22 mouse cellular contexts compared by ENCODE assay signal in genomic region chr13:56772592-56772991, GRCm38 (mm10). TPM values are rescaled to one million over a fixed set of nuclear protein-coding genes. Genes with fewer than 3 reads are reported as not detected.
DNase-seq lines count a peak whose midpoint lies in the region; ATAC-seq and TF ChIP-seq lines count a peak whose summit lies in the region.
"Had no signal": no experiment of that assay in that cellular context is flagged by ENCODE, and none has a peak within 500 bp of the region (broad histone marks: within the 10 kb centered on the region; RNA-seq: fewer than 3 reads in every experiment).

No protein-coding gene starts in this region.

- DNase-seq in heart, postnatal 0 days (ENCODE audit: low spot score), result no peak
- DNase-seq in heart, postnatal 25 days (ENCODE audit: low spot score), result no peak
- DNase-seq in liver, postnatal 0 days, result no peak
- no peak for DNase-seq in liver
- no peak for DNase-seq in CH12.LX (ENCODE audit: extremely low read depth)
- no peak for DNase-seq in left cerebral cortex, postnatal 25 days (ENCODE audit: low spot score in 2 of 2)
- no peak for DNase-seq in right cerebral cortex, postnatal 25 days
- DNase-seq: cerebellum, adult 11-12 months; thymus, postnatal 14 days had no signal

- in situ Hi-C loops in CH12.LX (cut with MboI; ENCODE audit: low pct_ligation_motif_present, low pct_unique_long_range_greater_than_20kb, low sequenced_read_pairs), result no loop called here

- H3K36me3 ChIP-seq in heart, postnatal 0 days (replicated peaks; ENCODE audit: control insufficient read depth, insufficient read depth, low read length), result no peaks in the 10 kb centered on the region
- no peaks in the 10 kb centered on the region for H3K36me3 ChIP-seq in liver, postnatal 0 days (replicated peaks; ENCODE audit: insufficient read depth, low read length)
- H3K36me3 ChIP-seq in CH12.LX (replicated peaks in 1 of 2; ENCODE audit: control insufficient read depth in 1 of 2, insufficient read depth in 1 of 2, low read length in 1 of 2), result no peaks in the 10 kb centered on the region
- H3K36me3 ChIP-seq: embryonic facial prominence, embryonic 15.5 days; heart, embryonic 13.5 days; limb, embryonic 12.5 days had no signal

- H3K4me3 ChIP-seq in heart, postnatal 0 days (ENCODE audit: low read depth, low read length), result no peak overlapping the region
- no peak overlapping the region for H3K4me3 ChIP-seq in liver, postnatal 0 days (ENCODE audit: low read depth, low read length)
- no peak overlapping the region for H3K4me3 ChIP-seq in CH12.LX (replicated peaks in 1 of 3; ENCODE audit: low read depth in 2 of 3, low read length in 2 of 3, poor library complexity in 1 of 3)
- H3K4me3 ChIP-seq in cortical plate, adult 2 months (ENCODE audit: insufficient read depth, low read length), result no peak overlapping the region
- H3K4me3 ChIP-seq: embryonic facial prominence, embryonic 15.5 days; heart, embryonic 13.5 days; limb, embryonic 12.5 days; megakaryocyte, embryonic 14.5 days had no signal

- no peaks in the 10 kb centered on the region for H3K79me2 ChIP-seq in CH12.LX (replicated peaks; ENCODE audit: control insufficient read depth, extremely low read depth, insufficient read depth, poor library complexity, severe bottlenecking)

- no peak overlapping the region for H3K27ac ChIP-seq in heart, postnatal 0 days (ENCODE audit: low read depth)
- no peak overlapping the region for H3K27ac ChIP-seq in liver, postnatal 0 days (ENCODE audit: low read depth)
- no peak overlapping the region for H3K27ac ChIP-seq in CH12.LX (ENCODE audit: insufficient read depth, low read depth)
- H3K27ac ChIP-seq in cortical plate, adult 2 months (ENCODE audit: insufficient read depth, low read length), result no peak overlapping the region
- H3K27ac ChIP-seq: embryonic facial prominence, embryonic 15.5 days; heart, embryonic 13.5 days; limb, embryonic 12.5 days had no signal

- H3K4me1 ChIP-seq in heart, postnatal 0 days (ENCODE audit: control insufficient read depth, insufficient read depth), result peaks cover 13% of the 10 kb centered on the region
- no peaks in the 10 kb centered on the region; the same call in 1 of the 2 replicates for H3K4me1 ChIP-seq in liver, postnatal 0 days (ENCODE audit: insufficient read depth)
- peaks cover 0 to 11% of the 10 kb centered on the region in 2 experiments; a peak in 1 of 4 replicates for H3K4me1 ChIP-seq in CH12.LX (ENCODE audit: control insufficient read depth in 1 of 2, insufficient read depth in 2 of 2)
- peaks cover 1% of the 10 kb centered on the region; the same call in 1 of the 2 replicates for H3K4me1 ChIP-seq in cortical plate, adult 2 months (ENCODE audit: control insufficient read depth, insufficient read depth, low read length)
- H3K4me1 ChIP-seq: embryonic facial prominence, embryonic 15.5 days had no signal

- no peak; the same call in 1 of the 2 replicates for ATAC-seq in heart, postnatal 0 days (ENCODE audit: insufficient read depth, low read depth)
- no peak for ATAC-seq in liver, postnatal 0 days
- ATAC-seq: CD4-positive, CD25-positive, alpha-beta regulatory T cell, adult 4 months; forebrain, embryonic 14.5 days; midbrain, embryonic 16.5 days had no signal

- dilution Hi-C loops in CH12.LX (cut with MboI; ENCODE audit: extremely low pct_ligation_motif_present, extremely low pct_unique_long_range_greater_than_20kb, low sequenced_read_pairs), result no loop called here

- no peaks in the 10 kb centered on the region for H3K27me3 ChIP-seq in heart, postnatal 0 days (ENCODE audit: control insufficient read depth, insufficient read depth, low read length)
- no peaks in the 10 kb centered on the region for H3K27me3 ChIP-seq in liver, postnatal 0 days (ENCODE audit: insufficient read depth, low read length)
- peaks cover 24% of the 10 kb centered on the region for H3K27me3 ChIP-seq in CH12.LX (replicated peaks)
- H3K27me3 ChIP-seq: embryonic facial prominence, embryonic 15.5 days; heart, embryonic 13.5 days; limb, embryonic 12.5 days had no signal

- no peak overlapping the region for H3K4me2 ChIP-seq in heart, postnatal 0 days (ENCODE audit: low read depth, low read length)
- no peak overlapping the region for H3K4me2 ChIP-seq in liver, postnatal 0 days (ENCODE audit: low read depth, low read length)
- no peak overlapping the region for H3K4me2 ChIP-seq in CH12.LX (ENCODE audit: insufficient read depth, low read depth, poor library complexity, severe bottlenecking)
- H3K4me2 ChIP-seq: embryonic facial prominence, embryonic 15.5 days; heart, embryonic 13.5 days; limb, embryonic 12.5 days had no signal

- no peak for TF ChIP-seq POLR2A in CH12.LX (IDR thresholded peaks at IDR 0.05; ENCODE audit: low read depth, low read length)
- TF ChIP-seq POLR2A in cortical plate, adult 2 months (IDR thresholded peaks at IDR 0.05; ENCODE audit: extremely low read depth, insufficient read depth, low read length), result no peak

- TF ChIP-seq EP300 in heart, postnatal 0 days (IDR thresholded peaks at IDR 0.05; ENCODE audit: low read depth), result no peak
- no peak for TF ChIP-seq EP300 in liver, postnatal 0 days (IDR thresholded peaks at IDR 0.05; ENCODE audit: low read depth)
- TF ChIP-seq EP300 in CH12.LX (IDR thresholded peaks at IDR 0.05; ENCODE audit: low read length), result no peak

- no peak; the same call in 1 of the 2 replicates for TF ChIP-seq RAD21 in CH12.LX (IDR thresholded peaks at IDR 0.05; ENCODE audit: low read depth, low read length)

- TF ChIP-seq CTCF in heart, postnatal 0 days (IDR thresholded peaks at IDR 0.05; ENCODE audit: low read depth), result peak; percentile 30
- TF ChIP-seq CTCF in liver, postnatal 0 days (IDR thresholded peaks at IDR 0.05; ENCODE audit: low read depth), result peak; percentile 42
- peak in 1 of 2 experiments; percentile 21; a peak in 1 of 4 replicates for TF ChIP-seq CTCF in CH12.LX (conservative IDR thresholded peaks at IDR 0.05 in 1 of 2, IDR thresholded peaks at IDR 0.05 in 1 of 2; ENCODE audit: low read depth in 2 of 2, low read length in 2 of 2)
- 0 out of 2 replicates have a peak, but pooled peaks have one; percentile 9 for TF ChIP-seq CTCF in cortical plate, adult 2 months (IDR thresholded peaks at IDR 0.05; ENCODE audit: extremely low read depth, insufficient read depth, low read length)

- WGBS in heart, postnatal 0 days, result 35% methylated on average over 3 of the region's 3 CpGs
- WGBS in liver, postnatal 0 days (ENCODE audit: insufficient replicate concordance), result 40% methylated on average over 3 of the region's 3 CpGs

- no peak overlapping the region for H3K9ac ChIP-seq in heart, postnatal 0 days (replicated peaks; ENCODE audit: low read depth, low read length)
- H3K9ac ChIP-seq in liver, postnatal 0 days (replicated peaks), result no peak overlapping the region
- no peak overlapping the region for H3K9ac ChIP-seq in CH12.LX (ENCODE audit: insufficient read depth, low read depth)
- H3K9ac ChIP-seq: embryonic facial prominence, embryonic 15.5 days; heart, embryonic 13.5 days; limb, embryonic 12.5 days had no signal

- no peaks in the 10 kb centered on the region for H3K9me3 ChIP-seq in heart, postnatal 0 days (replicated peaks; ENCODE audit: control insufficient read depth, low read length)
- H3K9me3 ChIP-seq in liver, postnatal 0 days (ENCODE audit: low read length), result no peaks in the 10 kb centered on the region
- peaks cover 4% of the 10 kb centered on the region for H3K9me3 ChIP-seq in CH12.LX (replicated peaks; ENCODE audit: low read length)
- H3K9me3 ChIP-seq: embryonic facial prominence, embryonic 15.5 days; heart, embryonic 13.5 days; limb, embryonic 12.5 days had no signal

- intact Hi-C loops in heart, postnatal 25 days (cut with DNase I), result no loop called here
- intact Hi-C loops in left cerebral cortex, postnatal 25 days (cut with DNase I), result no loop called here

TF ChIP-seq in CH12.LX, 34 proteins besides CTCF, POLR2A, EP300 and RAD21:
- TF ChIP-seq ZKSCAN1 (IDR thresholded peaks at IDR 0.05; ENCODE audit: borderline replicate concordance, low read depth, low read length), result peak; percentile 75
- TF ChIP-seq E2F4 (IDR thresholded peaks at IDR 0.05; ENCODE audit: insufficient replicate concordance, low read depth, low read length), result no peak

RNA-seq across cellular contexts. Expression of gene Gm45623, which starts 19.0 kb away (rescaled TPM):
- total RNA-seq in heart, postnatal 0 days (2014; rRNA removed; ENCODE audit: low replicate concordance), result not detected in 2 replicates
- not detected in 2 replicates for polyA plus RNA-seq in heart, postnatal 0 days (2015; fragmentation: Nextera tagmentation; extraction: Ambion mirVana)
- total RNA-seq in heart, postnatal 25 days (2021), result not detected
- not detected in 2 replicates for polyA plus RNA-seq in liver, postnatal 0 days (2015; fragmentation: Nextera tagmentation; extraction: Ambion mirVana)
- total RNA-seq in CH12.LX (2012; rRNA removed) (not detected in 2 replicates), CH12.LX (2014; rRNA removed) (not detected in 2 replicates)
- polyA plus RNA-seq in CH12.LX (2012; ENCODE audit: insufficient read length, low read depth), result not detected in 2 replicates
- polyA plus RNA-seq in cortical plate, adult 2 months (2012; rRNA removed), result 4.1 and 8.5 TPM in 2 replicates
- 10 to 100 TPM; 10.8 to 15.4 TPM for total RNA-seq in left cerebral cortex, postnatal 25 days (2021)
- total RNA-seq: adrenal gland, adult 18-20 months; gastrocnemius, adult 18-20 months; hematopoietic stem cell, adult 5-6 weeks; MEL had no signal
- polyA plus RNA-seq: CD4-positive, CD25-positive, alpha-beta regulatory T cell, adult 4 months; limb, embryonic 12.5 days; neural tube, embryonic 11.5 days had no signal

Comparison
In these comparisons a context has a peak if more than half of its experiments do, and no peak if none do; other contexts are left out.
1. RNA of gene Gm45623, which starts 19.0 kb away (total RNA-seq): 10.8 to 15.4 TPM in left cerebral cortex, postnatal 25 days; not detected in heart, postnatal 0 days, not detected in heart, postnatal 25 days and not detected in CH12.LX; every median in the first group is over 10 times any median in the second.